Mouse (Mus musculus) megakaryocyte, embryonic 14.5 days (primary cell): Measurements from ENCODE around the gene Rpl10-ps3.

Experiments
- FLI1 ChIP-seq: IDR thresholded peaks from 2 replicates; pipeline ENCODE4 v1.6.1; 2012; ENCODE audit warnings: low read length, inconsistent platforms, mixed read lengths
- GATA1 ChIP-seq: IDR thresholded peaks from 3 replicates; pipeline ENCODE4 v1.6.1; 2012; ENCODE audit warnings: mixed read lengths, low read length, inconsistent platforms, borderline replicate concordance

GRCm38 (mm10) chr9:50351746-50352145 lies 7.0 kb upstream of the Rpl10-ps3 start:
- TF ChIP-seq GATA1 (no peak), FLI1 (no peak)
